Mouse (Mus musculus) embryonic facial prominence, embryonic 14.5 days (tissue): ENCODE measurements at regions not wholly inside any gene's neighbourhood (a gene's known extent, or its start where the extent isn't known, plus 50 kb on each side); places are given as distances from the start of the nearest gene placed in this dataset.

Experiments used
- ATAC-seq: fragments of 200-750 bp; cut with Nextera tagmentation; 2 replicates; pipeline ENCODE4 v1.8.0; 2017; ENCODE audit warnings: low read depth, moderate number of reproducible peaks, moderate TSS enrichment
- DNase-seq: peaks from one replicate; pipeline ENCODE4 v3.0.0-alpha.2; 2015; ENCODE audit warnings: low spot score
- H3K27ac ChIP-seq: fragments of 300-500 bp; sonication (generic); replicated peaks from 2 replicates; pipeline ENCODE4 v1.5.1; 2014; ENCODE audit warnings: low read depth, mild to moderate bottlenecking, low read length, moderate library complexity
- H3K27me3 ChIP-seq: fragments of 300-500 bp; sonication (generic); replicated peaks from 2 replicates; pipeline ENCODE4 v1.6.1; 2014; ENCODE audit warnings: low read length; ENCODE audit not compliant: control insufficient read depth, insufficient read depth
- H3K36me3 ChIP-seq: fragments of 300-500 bp; sonication (generic); 2 replicates; pipeline ENCODE4 v1.6.1; 2014; ENCODE audit warnings: low read length, mixed read lengths; ENCODE audit not compliant: control insufficient read depth, insufficient read depth
- H3K4me1 ChIP-seq: fragments of 300-500 bp; sonication (generic); 2 replicates; pipeline ENCODE4 v1.6.1; 2014; ENCODE audit warnings: antibody characterized with exemption, low read length; ENCODE audit not compliant: control insufficient read depth, insufficient read depth
- H3K4me2 ChIP-seq: fragments of 300-500 bp; sonication (generic); 2 replicates; pipeline ENCODE4 v1.6.1; 2014; ENCODE audit warnings: low read depth, mild to moderate bottlenecking, low read length, moderate library complexity, mixed read lengths
- H3K4me3 ChIP-seq: fragments of 300-500 bp; sonication (generic); 2 replicates; pipeline ENCODE4 v1.5.1; 2014; ENCODE audit warnings: low read depth, mild to moderate bottlenecking, low read length
- H3K9ac ChIP-seq: fragments of 300-500 bp; sonication (generic); 2 replicates; pipeline ENCODE4 v1.6.1; 2014; ENCODE audit warnings: low read depth, mild to moderate bottlenecking, low read length, moderate library complexity, mixed read lengths
- H3K9me3 ChIP-seq: fragments of 300-500 bp; sonication (generic); 2 replicates; pipeline ENCODE4 v1.6.1; 2016; ENCODE audit warnings: low read length; ENCODE audit not compliant: control insufficient read depth
- WGBS: fragments of 180-500 bp; shearing (Covaris S2); extraction: QIAGEN DNeasy Blood & Tissue Kit; methylation state at CpG from one replicate; pipeline ENCODE4 v1.1.7; 2014; 5-methylcytosine and 5-hydroxymethylcytosine counted together

DNA sequence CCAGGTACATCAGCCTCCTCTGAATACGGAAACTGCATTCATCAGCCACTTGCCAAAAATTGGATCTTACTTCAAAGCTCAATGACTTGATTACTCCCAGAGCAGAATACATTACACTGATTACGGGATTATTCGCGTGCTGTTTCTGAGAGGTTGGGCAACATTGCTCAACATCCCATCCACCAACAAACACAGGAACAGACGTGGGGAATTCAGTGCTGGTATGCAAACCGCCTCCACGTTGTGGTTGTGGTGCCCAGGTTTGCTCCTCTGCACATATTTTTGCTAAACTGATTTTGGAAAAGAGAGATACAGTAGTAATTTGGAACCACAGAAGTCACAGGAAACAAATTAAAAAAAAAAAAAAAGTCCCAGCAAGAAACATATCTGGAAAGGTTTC lies 266.9 kb downstream of the Dhx15 start:
- H3K4me1 ChIP-seq, result no peaks in the 10 kb centered on the region
- no peaks in the 10 kb centered on the region for H3K9me3 ChIP-seq
- H3K4me2 ChIP-seq, result no peak overlapping the region
- H3K36me3 ChIP-seq, result no peaks in the 10 kb centered on the region
- DNase-seq (peak; percentile 17), ATAC-seq (no peak)
- WGBS, result 52% methylated on average over 7 of the region's 7 CpGs
- no peak overlapping the region for H3K9ac ChIP-seq
- H3K4me3 ChIP-seq, result no peak overlapping the region
- H3K27me3 ChIP-seq, result no peaks in the 10 kb centered on the region
- no peak overlapping the region for H3K27ac ChIP-seq

DNA sequence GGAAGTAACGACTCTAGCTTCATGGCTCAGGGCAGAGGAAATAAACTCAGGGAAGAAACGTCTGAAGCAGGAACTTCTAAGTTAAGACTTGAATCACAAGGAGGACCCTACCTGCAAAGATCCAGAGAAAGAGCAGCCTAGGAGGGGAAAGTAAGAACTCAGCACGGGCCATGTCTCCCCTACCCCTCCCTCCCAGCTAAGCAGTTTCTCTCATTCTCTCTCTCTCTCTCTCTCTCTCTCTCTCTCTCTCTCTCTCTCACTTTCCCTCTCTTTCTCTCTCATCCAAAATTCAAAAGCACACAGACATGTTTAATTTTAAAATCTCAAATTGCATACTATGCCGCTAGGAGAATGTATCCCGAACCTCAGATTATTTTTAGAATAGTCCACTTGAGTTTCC lies 267.3 kb downstream of the Dhx15 start:
- no peaks in the 10 kb centered on the region for H3K4me1 ChIP-seq
- no peak overlapping the region for H3K4me3 ChIP-seq
- ATAC-seq (no peak), DNase-seq (no peak)
- H3K27me3 ChIP-seq, result no peaks in the 10 kb centered on the region
- WGBS, result 54% methylated on average over 5 of the region's 5 CpGs
- 0 out of 2 replicates have a peak overlapping the region, but pooled peaks have one; percentile 3 for H3K4me2 ChIP-seq
- H3K9me3 ChIP-seq, result no peaks in the 10 kb centered on the region
- no peak overlapping the region for H3K9ac ChIP-seq
- no peak overlapping the region for H3K27ac ChIP-seq
- no peaks in the 10 kb centered on the region for H3K36me3 ChIP-seq

DNA sequence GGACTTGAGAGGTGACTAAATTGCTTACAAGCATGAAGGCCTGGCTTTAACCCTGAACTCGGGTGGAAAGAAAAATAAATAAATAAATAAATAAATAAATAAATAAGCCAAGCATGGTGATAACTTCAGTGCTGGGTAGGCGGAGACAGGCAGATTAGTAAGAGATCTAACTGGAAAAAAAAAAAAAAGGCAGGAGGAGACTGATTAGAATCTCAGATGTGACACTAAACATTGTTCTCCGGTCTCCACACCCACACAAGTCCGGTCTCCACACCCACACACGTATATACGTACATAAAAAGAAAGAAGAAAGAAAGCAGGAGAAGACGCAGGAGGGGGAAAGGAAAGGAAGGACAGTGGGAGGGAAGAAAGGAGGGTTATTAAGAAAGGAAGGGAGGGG lies 267.8 kb downstream of the Dhx15 start:
- H3K9ac ChIP-seq, result no peak overlapping the region
- DNase-seq (no peak), ATAC-seq (no peak)
- H3K36me3 ChIP-seq, result no peaks in the 10 kb centered on the region
- H3K4me3 ChIP-seq, result no peak overlapping the region
- WGBS, result 72% methylated on average over 7 of the region's 7 CpGs
- no peaks in the 10 kb centered on the region for H3K27me3 ChIP-seq
- H3K4me1 ChIP-seq, result no peaks in the 10 kb centered on the region
- H3K9me3 ChIP-seq, result no peaks in the 10 kb centered on the region
- no peak overlapping the region for H3K27ac ChIP-seq
- 0 out of 2 replicates have a peak overlapping the region, but pooled peaks have one; percentile 3 for H3K4me2 ChIP-seq

DNA sequence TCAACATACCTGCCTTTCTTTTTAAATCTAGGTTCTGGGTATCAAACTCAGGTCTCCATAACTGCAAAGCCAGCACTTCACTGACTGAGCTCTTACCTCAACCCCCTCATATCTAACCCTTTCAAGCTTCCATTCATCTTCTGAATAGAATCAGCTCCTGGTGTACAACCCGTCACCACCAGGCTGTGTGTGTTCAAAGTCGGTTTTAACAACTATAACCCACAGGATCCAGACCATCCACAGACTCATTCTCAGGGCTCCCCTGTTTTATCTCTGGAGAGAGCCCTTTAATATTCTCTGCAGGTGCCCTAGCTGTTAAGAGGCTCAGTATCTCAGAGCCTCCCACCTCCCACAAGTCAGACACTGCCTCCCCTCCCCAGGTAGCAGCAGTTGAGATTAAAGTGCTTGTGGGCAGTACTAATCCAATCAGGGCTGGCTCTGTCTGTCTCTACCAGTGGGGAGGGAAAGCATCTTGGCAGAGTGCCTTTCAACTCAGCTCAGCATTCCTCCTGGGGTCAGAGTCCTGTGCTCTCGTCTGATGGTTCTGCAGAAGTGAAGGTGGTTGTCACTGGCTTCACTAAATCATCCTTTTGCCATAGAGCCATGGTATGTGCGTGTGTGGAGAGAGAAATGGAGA lies 272.4 kb downstream of the Dhx15 start:
- Histone ChIP-seq H3K36me3 (no peaks in the 10 kb centered on the region), H3K9ac (no peak overlapping the region), H3K27ac (no peak overlapping the region), H3K4me1 (no peaks in the 10 kb centered on the region), H3K4me2 (no peak overlapping the region), H3K27me3 (no peaks in the 10 kb centered on the region), H3K4me3 (no peak overlapping the region), H3K9me3 (no peaks in the 10 kb centered on the region)
- DNase-seq (peak; percentile 39), ATAC-seq (no peak; the same call in 1 of the 2 replicates)
- 31% methylated on average over 4 of the region's 4 CpGs for WGBS

DNA sequence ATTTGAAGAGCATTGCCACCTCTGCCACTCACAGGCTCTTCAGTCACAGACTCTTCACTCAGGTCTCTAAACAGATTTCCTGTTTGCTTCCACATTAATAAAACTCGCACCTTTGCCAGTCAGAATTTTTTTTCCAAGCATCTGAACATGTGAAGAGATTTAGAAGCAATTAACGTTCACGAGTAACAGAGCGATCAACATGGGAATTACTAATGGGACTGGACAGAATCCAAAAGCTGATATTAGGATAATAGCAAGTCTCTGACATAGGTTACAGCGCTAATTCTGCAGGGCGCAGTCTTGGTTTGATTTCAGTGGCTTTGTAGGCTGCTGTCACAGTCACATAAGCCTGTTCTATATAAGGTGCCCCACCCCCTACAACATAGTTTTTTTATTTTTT lies 275.6 kb downstream of the Dhx15 start:
- Histone ChIP-seq H3K27ac (no peak overlapping the region), H3K27me3 (no peaks in the 10 kb centered on the region), H3K9ac (no peak overlapping the region), H3K36me3 (no peaks in the 10 kb centered on the region), H3K4me2 (no peak overlapping the region), H3K4me3 (no peak overlapping the region), H3K4me1 (no peaks in the 10 kb centered on the region), H3K9me3 (no peaks in the 10 kb centered on the region)
- ATAC-seq (no peak), DNase-seq (no peak)
- 74% methylated on average over 6 of the region's 6 CpGs for WGBS

DNA sequence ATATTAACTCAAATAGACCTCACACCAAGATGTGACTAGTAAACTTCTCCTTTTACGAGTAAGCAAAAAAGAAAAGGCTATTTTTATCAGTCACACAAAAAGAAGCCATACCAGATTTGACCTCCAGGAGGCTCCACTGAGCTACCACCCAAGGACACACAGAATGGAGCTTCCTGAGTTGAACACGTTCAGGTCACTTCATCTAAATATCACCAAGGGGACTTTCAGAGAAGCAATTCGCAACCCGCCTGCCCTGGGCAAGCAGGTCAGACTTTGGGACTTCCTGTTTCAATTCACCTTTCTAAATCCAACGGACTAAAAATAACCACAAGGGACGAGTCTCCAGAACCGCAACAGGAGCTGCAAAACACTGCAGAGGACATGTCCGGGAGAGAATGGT lies 281.5 kb downstream of the Dhx15 start:
- Histone ChIP-seq H3K4me2 (no peak overlapping the region), H3K9me3 (no peaks in the 10 kb centered on the region), H3K27ac (no peak overlapping the region), H3K4me3 (no peak overlapping the region), H3K36me3 (no peaks in the 10 kb centered on the region), H3K9ac (no peak overlapping the region), H3K4me1 (no peaks in the 10 kb centered on the region; the same call in 1 of the 2 replicates), H3K27me3 (no peaks in the 10 kb centered on the region)
- WGBS, result 48% methylated on average over 8 of the region's 8 CpGs
- ATAC-seq (no peak), DNase-seq (no peak)

DNA sequence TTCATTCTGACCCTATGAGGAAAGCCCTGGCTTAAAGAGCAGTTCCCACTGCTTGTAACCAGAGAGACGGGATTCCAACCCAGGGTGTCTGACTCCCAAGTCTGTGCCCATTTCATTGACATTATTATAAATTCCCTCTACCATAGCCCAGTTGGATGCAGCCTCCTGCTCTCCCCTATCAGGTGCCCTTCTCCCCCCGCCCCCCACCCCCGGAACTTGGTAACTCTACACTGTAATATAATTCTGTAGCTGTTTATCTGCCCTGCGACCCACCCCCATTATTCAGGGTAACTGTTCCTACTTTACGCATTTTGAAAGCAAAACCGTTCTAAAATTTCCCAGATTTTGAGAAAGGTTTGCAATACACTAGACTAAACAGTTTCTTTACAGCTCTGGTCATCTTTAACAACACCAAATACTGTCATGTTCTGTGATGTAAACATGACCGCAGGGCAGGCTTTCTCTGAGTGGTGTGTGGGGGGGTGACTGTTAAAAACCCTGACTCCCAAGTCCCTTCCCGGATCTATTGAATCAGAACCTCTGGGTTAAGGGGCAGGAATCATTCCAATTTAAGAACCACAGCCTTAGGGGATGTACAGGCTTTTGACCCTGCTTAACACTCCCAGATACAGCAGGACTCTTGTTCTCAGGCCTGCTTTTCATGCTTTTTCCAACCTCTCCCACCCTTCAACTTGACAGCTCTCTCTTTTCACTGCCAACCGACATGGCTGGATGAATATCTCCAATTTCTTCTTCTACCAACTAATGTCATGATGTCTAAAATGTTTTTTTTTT lies 283.8 kb downstream of the Dhx15 start:
- Histone ChIP-seq H3K9ac (no peak overlapping the region), H3K27me3 (no peaks in the 10 kb centered on the region), H3K9me3 (no peaks in the 10 kb centered on the region), H3K4me3 (no peak overlapping the region), H3K4me1 (no peaks in the 10 kb centered on the region; the same call in 1 of the 2 replicates), H3K4me2 (no peak overlapping the region), H3K27ac (no peak overlapping the region), H3K36me3 (no peaks in the 10 kb centered on the region)
- DNase-seq, result peak; percentile 20
- WGBS, result 28% methylated on average over 9 of the region's 9 CpGs
- no peak for ATAC-seq

DNA sequence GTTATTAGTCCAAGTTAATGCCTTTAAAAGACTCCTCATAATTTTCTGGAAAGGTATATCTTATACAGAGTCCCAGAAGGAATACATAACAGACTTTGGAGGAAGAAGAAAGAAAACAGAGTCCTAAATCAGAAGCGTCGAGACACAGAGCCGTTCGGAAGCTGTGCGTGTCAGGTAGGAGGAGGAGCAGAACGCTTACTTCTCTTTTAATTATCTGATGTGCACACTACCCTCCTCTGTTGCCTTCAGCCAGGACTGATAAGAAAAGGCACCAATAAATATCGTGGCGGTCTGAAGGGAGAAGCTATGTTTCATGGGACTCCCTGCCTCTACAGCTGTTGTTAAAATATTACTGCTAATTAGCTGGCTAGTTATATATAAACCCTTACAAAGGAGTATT lies 296.2 kb downstream of the Dhx15 start:
- no peak overlapping the region for H3K4me3 ChIP-seq
- no peak overlapping the region for H3K9ac ChIP-seq
- DNase-seq (no peak), ATAC-seq (no peak)
- 69% methylated on average over 8 of the region's 8 CpGs for WGBS
- no peaks in the 10 kb centered on the region for H3K9me3 ChIP-seq
- H3K27ac ChIP-seq, result no peak overlapping the region
- no peaks in the 10 kb centered on the region for H3K36me3 ChIP-seq
- H3K27me3 ChIP-seq, result no peaks in the 10 kb centered on the region
- H3K4me1 ChIP-seq, result no peaks in the 10 kb centered on the region
- no peak overlapping the region for H3K4me2 ChIP-seq

DNA sequence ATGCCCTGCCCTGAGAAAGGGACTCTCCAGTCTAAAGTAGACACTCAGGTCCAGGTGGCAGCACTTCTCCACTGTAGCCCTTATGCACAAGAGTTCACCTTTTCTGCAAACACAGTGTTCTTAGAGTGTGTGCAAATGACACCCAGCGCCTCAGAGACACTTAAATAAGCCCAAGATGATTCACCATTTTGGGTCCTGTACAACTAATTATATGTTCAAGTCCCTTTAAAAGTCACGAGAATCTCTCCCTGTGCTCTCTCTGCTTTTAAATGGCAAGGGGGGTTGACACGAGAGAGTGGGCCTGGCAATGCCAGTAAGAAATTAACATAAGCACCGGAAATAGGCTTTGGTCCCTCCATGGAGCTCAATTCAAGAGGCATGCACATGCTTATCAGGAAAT lies 299.0 kb downstream of the Dhx15 start:
- H3K27ac ChIP-seq, result no peak overlapping the region
- no peak overlapping the region for H3K9ac ChIP-seq
- no peak for ATAC-seq
- H3K4me2 ChIP-seq, result no peak overlapping the region
- H3K4me3 ChIP-seq, result no peak overlapping the region
- no peaks in the 10 kb centered on the region for H3K4me1 ChIP-seq
- no peak for DNase-seq
- no peaks in the 10 kb centered on the region for H3K27me3 ChIP-seq
- no peaks in the 10 kb centered on the region for H3K36me3 ChIP-seq
- H3K9me3 ChIP-seq, result no peaks in the 10 kb centered on the region
- 77% methylated on average over 4 of the region's 4 CpGs for WGBS
